Mouse (Mus musculus) thymus, adult 2 months (tissue): ENCODE measurements around the gene Gm20390.

Source experiments
- CTCF ChIP-seq: fragments of 200-500 bp; IDR thresholded peaks from 2 replicates; pipeline ENCODE4 v1.5.1; 2012; ENCODE audit warnings: mild to moderate bottlenecking, control low read depth, low read length, moderate library complexity, borderline replicate concordance; ENCODE audit not compliant: control insufficient read depth, poor library complexity, insufficient read depth; ENCODE audit errors: extremely low read depth
- POLR2A ChIP-seq: fragments of 200-500 bp; IDR thresholded peaks from 2 replicates; pipeline ENCODE4 v1.6.1; 2012; ENCODE audit warnings: mild to moderate bottlenecking, low read length, control low read depth, moderate library complexity; ENCODE audit not compliant: control insufficient read depth, poor library complexity, insufficient read depth; ENCODE audit errors: extremely low read depth

DNA sequence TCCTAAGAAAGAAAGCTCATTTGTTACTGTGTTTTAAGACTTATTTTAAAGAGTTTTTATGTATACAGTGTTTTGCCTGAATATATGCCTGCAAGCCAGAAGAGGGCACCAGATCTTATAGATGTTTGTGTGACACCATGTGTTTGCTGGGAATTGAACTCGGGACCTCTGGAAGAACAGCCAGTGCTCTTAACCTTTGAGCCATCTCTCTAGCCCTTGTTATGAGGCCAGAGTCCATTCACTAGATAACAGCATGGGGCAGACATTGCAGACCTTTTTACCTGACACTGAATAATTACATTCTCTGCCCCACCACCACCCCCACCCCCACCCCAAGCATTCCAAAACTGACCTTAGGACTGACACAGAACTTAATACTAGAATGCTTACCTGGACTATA lies 18.0 kb downstream of the Gm20390 start:
- TF ChIP-seq CTCF (no peak), POLR2A (no peak)
